Mouse (Mus musculus) ES-E14 (cell line): ENCODE results near the gene Gnai3. TPM values are rescaled to one million over a fixed set of nuclear protein-coding genes. Genes with fewer than 3 reads are reported as not detected.
A peak's percentile ranks its signal among the peaks of the same experiment; 100 is the strongest.

Experiments
- DNase-seq: peaks from one replicate; pipeline ENCODE4 v3.0.0-alpha.2; 2013; ENCODE audit warnings: low read depth, low spot score
- H3K27ac ChIP-seq: 2 replicates; pipeline ENCODE4 v1.5.1; 2012; ENCODE audit warnings: low read depth, mild to moderate bottlenecking, low read length, moderate library complexity, mixed read lengths; ENCODE audit not compliant: poor library complexity, insufficient read depth, severe bottlenecking
- H3K36me3 ChIP-seq: 2 replicates; pipeline ENCODE4 v1.6.1; 2012; ENCODE audit warnings: mild to moderate bottlenecking, low read length, moderate library complexity, mixed read lengths; ENCODE audit not compliant: control insufficient read depth, poor library complexity, insufficient read depth, severe bottlenecking
- H3K4me1 ChIP-seq, 2 experiments: fragments of 150-350 bp in 1 of 2; sonication (generic) in 1 of 2; 2 replicates each; pipeline ENCODE4 v1.6.1; 2012; ENCODE audit warnings: low read length in 2 of 2, mild to moderate bottlenecking in 1 of 2, mixed read lengths in 1 of 2; ENCODE audit not compliant: control insufficient read depth in 2 of 2, insufficient read depth in 2 of 2, poor library complexity in 1 of 2
- H3K4me3 ChIP-seq, 2 experiments: fragments of 150-350 bp in 1 of 2; sonication (generic) in 1 of 2; 2 replicates each; pipeline ENCODE4 v1.5.1; 2012; ENCODE audit warnings: low read length in 2 of 2, low read depth in 1 of 2, mild to moderate bottlenecking in 1 of 2, mixed read lengths in 1 of 2; ENCODE audit not compliant: insufficient read depth in 1 of 2, poor library complexity in 1 of 2, severe bottlenecking in 1 of 2
- H3K9ac ChIP-seq: 2 replicates; pipeline ENCODE4 v1.6.1; 2012; ENCODE audit warnings: low read depth, mild to moderate bottlenecking, low read length, mixed read lengths; ENCODE audit not compliant: poor library complexity, insufficient read depth, severe bottlenecking
- H3K9me3 ChIP-seq: fragments of 150-350 bp; sonication (generic); 2 replicates; pipeline ENCODE4 v1.6.1; 2012; ENCODE audit warnings: low read depth, mild to moderate bottlenecking, low read length; ENCODE audit not compliant: control insufficient read depth, insufficient read depth
- CHD2 ChIP-seq: IDR thresholded peaks from 2 replicates; pipeline ENCODE4 v1.6.1; 2014; ENCODE audit warnings: mild to moderate bottlenecking, low read depth, low read length, inconsistent platforms
- HCFC1 ChIP-seq: IDR thresholded peaks from 2 replicates; pipeline ENCODE4 v1.6.1; 2012; ENCODE audit warnings: low read length, inconsistent platforms, borderline replicate concordance; ENCODE audit not compliant: insufficient read depth
- MAFK ChIP-seq: IDR thresholded peaks from 2 replicates; pipeline ENCODE4 v1.6.1; 2014; ENCODE audit warnings: mild to moderate bottlenecking, low read depth, low read length, inconsistent platforms; ENCODE audit not compliant: insufficient read depth
- ZC3H11A ChIP-seq: IDR thresholded peaks from 2 replicates; pipeline ENCODE4 v1.6.1; 2012; ENCODE audit warnings: low read depth, mild to moderate bottlenecking, inconsistent platforms, low read length, borderline replicate concordance
- ZNF384 ChIP-seq: IDR thresholded peaks from 2 replicates; pipeline ENCODE4 v1.6.1; 2012; ENCODE audit warnings: low read depth, low read length, inconsistent platforms
- in situ Hi-C, 2 experiments: fragments of 600-800 bp; cut with MboI; formaldehyde crosslinking; loops; one replicate each; pipeline ENCODE4 v1.15.1; 2025; ENCODE audit warnings: low sequenced_read_pairs in 2 of 2, inconsistent platforms in 1 of 2; ENCODE audit not compliant: unreplicated experiment in 2 of 2
- total RNA-seq: library from RNA; depleted of rRNA; stranded (reverse); fragments of 300-350 nt; gene quantifications from 2 replicates; pipeline ENCODE4 v1.2.3, GENCODE M21; 2012

Gnai3 gene
- total RNA-seq, 1 experiment: 84.3 TPM

DNA sequence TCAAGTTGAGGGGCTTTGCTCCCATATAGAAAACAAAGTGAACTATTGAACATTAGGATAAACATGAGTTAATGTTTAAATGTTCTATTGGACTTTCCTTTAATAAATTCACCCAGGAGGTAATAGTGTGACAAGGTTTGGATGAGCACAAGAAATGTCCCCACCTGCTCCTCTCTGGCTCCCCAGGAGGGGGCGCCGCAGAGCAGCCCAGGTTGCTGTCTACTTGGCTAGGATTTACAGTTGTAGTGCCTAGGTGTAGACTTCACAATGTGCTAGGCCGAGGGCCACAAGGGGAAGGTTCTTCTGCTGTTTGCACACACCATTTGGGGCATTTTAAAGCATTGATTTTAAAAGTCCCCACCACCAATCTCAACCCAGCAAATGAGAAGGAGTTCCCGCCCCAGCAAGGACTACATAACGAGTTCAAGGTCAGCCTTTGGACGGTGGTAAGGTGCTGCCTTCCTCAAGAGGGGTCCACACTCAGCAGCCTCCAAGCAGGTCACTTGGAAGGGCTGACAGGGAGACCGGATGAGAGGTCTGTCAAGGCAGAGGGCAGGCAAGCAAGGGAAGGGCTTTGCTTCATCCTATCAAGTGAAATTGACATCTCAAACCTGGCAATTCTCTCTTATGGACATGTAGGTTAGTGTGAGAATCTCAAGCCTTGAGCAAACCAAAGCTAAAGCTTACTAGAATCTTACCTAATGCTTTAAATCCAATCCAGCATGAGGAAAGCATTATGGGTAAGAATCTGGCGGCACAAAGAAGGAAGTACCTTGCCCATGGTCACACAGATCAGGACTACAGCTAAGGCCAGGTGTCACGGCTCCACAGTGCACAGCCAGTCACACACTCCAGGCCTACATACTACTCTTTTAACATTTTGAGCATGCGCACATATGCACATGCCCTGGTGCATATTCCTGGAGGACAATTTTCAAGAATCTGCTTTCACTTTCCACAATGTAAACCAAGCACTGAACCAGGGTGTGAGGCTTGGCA, 75.4 kb downstream of the Gnai3 start:
- H3K9me3 ChIP-seq: no peaks in the 10 kb centered on the region
- TF ChIP-seq MAFK (no peak), HCFC1 (no peak), ZC3H11A (no peak), CHD2 (no peak), ZNF384 (no peak)
- H3K27ac ChIP-seq: no peak overlapping the region
- H3K4me3 ChIP-seq: no peak overlapping the region
- peaks cover 16% of the 10 kb centered on the region for H3K36me3 ChIP-seq
- peaks cover 0 to 5% of the 10 kb centered on the region in 2 experiments; a peak in 1 of 4 replicates for H3K4me1 ChIP-seq
- peak; percentile 51 for DNase-seq
- in situ Hi-C loops: no loop called here
- H3K9ac ChIP-seq: no peak overlapping the region

DNA sequence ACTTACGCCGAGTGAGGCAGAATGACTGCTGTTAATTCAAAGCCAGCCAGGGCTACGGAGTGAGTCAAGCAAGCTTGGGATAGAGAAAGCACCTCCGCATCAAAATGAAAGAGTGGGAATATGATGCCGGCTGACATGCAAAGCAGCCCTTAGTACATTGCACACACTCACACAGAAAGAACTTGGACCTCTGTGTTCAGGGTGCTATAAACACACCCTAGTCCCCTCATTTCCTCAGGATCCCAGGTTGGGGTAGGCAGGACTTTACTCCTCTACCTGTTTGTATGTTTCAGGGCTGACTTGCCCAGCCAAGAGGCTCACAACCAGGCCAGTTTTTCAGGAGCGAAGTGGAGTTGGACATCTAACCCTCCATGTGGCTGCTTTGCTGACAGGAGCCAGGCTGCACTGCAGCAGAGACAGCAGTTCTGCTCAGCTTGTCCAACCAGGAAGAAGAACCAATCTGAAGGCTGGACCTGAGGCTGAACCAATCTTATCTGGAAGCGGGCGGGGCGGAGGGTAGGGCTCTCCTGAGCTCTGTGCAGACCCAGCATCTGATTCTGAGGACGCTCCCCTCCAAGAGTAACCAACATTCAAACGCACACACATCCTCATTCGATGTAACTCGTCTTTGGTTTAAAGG, 76.6 kb downstream of the Gnai3 start:
- H3K4me3 ChIP-seq: no peak overlapping the region
- no peak overlapping the region for H3K27ac ChIP-seq
- in situ Hi-C loops: no loop called here
- TF ChIP-seq HCFC1: no peak
- no peak for TF ChIP-seq MAFK
- no peak for TF ChIP-seq CHD2
- no peak for TF ChIP-seq ZNF384
- TF ChIP-seq ZC3H11A: no peak
- peaks cover 0 to 5% of the 10 kb centered on the region in 2 experiments; a peak in 1 of 4 replicates for H3K4me1 ChIP-seq
- H3K9ac ChIP-seq: no peak overlapping the region
- H3K36me3 ChIP-seq: peaks cover 3% of the 10 kb centered on the region; the same call in 1 of the 2 replicates
- DNase-seq: no peak
- no peaks in the 10 kb centered on the region for H3K9me3 ChIP-seq

DNA sequence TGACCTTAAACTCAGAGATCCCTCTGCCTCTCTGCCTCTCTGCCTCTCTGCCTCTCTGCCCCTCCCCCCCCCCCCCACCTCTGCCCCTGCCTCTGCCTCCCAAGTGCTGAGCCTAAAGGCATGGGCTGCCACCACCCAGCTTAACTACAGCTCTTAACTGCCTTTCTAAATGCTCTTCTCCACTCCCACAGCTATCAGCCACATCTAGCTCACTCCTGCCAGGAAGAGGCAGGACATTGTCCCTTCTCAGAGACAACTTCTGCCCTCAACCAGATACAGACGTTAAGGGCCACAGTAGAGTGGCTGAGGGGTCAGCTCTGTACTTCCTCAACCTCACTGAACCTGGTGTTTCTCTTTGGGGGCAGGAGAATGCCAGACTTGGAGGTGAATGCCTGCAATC, 77.1 kb downstream of the Gnai3 start:
- Histone ChIP-seq H3K9me3 (no peaks in the 10 kb centered on the region), H3K4me3 (no peak overlapping the region), H3K27ac (no peak overlapping the region), H3K4me1 (peaks cover 0 to 5% of the 10 kb centered on the region in 2 experiments; a peak in 1 of 4 replicates), H3K36me3 (no peaks in the 10 kb centered on the region; the same call in 1 of the 2 replicates), H3K9ac (no peak overlapping the region)
- no peak for DNase-seq
- in situ Hi-C loops: no loop called here
- TF ChIP-seq ZNF384 (no peak), MAFK (no peak), HCFC1 (no peak), CHD2 (no peak), ZC3H11A (no peak)

DNA sequence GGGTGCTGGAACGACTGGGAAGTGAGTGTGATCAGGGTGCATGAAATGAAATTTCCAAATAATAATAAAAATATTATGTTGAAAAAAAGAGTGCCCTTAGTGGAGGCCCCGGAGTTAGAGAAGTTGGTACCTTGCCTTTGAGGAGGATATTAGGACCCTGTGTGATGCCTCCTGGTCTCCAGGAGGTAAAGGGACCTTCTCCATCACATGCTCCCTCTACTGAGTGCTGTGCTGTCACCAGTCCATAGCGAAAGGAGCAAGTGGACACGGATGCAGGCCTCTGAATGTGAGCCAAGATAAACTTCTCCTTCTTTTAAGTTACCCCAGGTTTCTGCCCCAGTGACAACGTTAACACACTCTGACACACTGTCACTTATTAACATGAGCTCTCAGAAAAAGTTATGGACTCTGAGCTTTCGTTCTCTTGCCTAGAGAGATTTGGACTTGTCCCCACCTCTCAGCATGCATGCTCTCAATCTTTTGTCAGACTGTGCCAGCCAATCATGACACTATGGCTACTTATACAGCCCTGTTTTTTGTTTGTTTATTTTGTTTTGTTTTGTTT, 78.5 kb downstream of the Gnai3 start:
- H3K9ac ChIP-seq: no peak overlapping the region
- TF ChIP-seq ZC3H11A: no peak
- no peak for TF ChIP-seq HCFC1
- TF ChIP-seq CHD2: no peak
- no peak for TF ChIP-seq ZNF384
- no peak for TF ChIP-seq MAFK

More for the DNA sequence above, 78.5 kb downstream of the Gnai3 start:
- no peak for DNase-seq
- no peak overlapping the region for H3K4me3 ChIP-seq
- no peaks in the 10 kb centered on the region; the same call in 1 of the 2 replicates for H3K36me3 ChIP-seq
- H3K27ac ChIP-seq: no peak overlapping the region
- H3K9me3 ChIP-seq: no peaks in the 10 kb centered on the region
- in situ Hi-C loops: no loop called here
- H3K4me1 ChIP-seq: peaks cover 0 to 5% of the 10 kb centered on the region in 2 experiments; a peak in 1 of 4 replicates
